Mouse (Mus musculus) liver, postnatal 0 days (tissue): ENCODE results near the gene Hyal1. TPM values are rescaled to one million over a fixed set of nuclear protein-coding genes. Genes with fewer than 3 reads are reported as not detected.
"Not testable (repeated sequence)": the region's sequence is repeated elsewhere in the genome, so short reads cannot be mapped to it uniquely, and the experiment has no call there.

Experiments used
- ATAC-seq: fragments of 200-750 bp; cut with Nextera tagmentation; 2 replicates; pipeline ENCODE4 v1.8.0; 2017; ENCODE audit warnings: mild to moderate bottlenecking, moderate library complexity
- DNase-seq: peaks from one replicate; pipeline ENCODE4 v3.0.0-alpha.2; 2016
- H3K27ac ChIP-seq: fragments of 300-500 bp; sonication (generic); 2 replicates; pipeline ENCODE4 v1.5.1; 2014; ENCODE audit warnings: antibody characterized with exemption, moderate library complexity, mild to moderate bottlenecking, low read depth
- H3K27me3 ChIP-seq: fragments of 300-500 bp; sonication (generic); 2 replicates; pipeline ENCODE4 v1.6.1; 2014; ENCODE audit warnings: low read length, control low read depth, mixed read lengths; ENCODE audit not compliant: insufficient read depth
- H3K36me3 ChIP-seq: fragments of 300-500 bp; sonication (generic); replicated peaks from 2 replicates; pipeline ENCODE4 v1.6.1; 2014; ENCODE audit warnings: mild to moderate bottlenecking, control low read depth, low read length, moderate library complexity, mixed read lengths; ENCODE audit not compliant: insufficient read depth
- H3K4me1 ChIP-seq: fragments of 300-500 bp; sonication (generic); 2 replicates; pipeline ENCODE4 v1.6.1; 2014; ENCODE audit warnings: antibody characterized with exemption, mild to moderate bottlenecking, control low read depth; ENCODE audit not compliant: insufficient read depth
- H3K4me2 ChIP-seq: fragments of 300-500 bp; sonication (generic); 2 replicates; pipeline ENCODE4 v1.6.1; 2014; ENCODE audit warnings: low read depth, mild to moderate bottlenecking, low read length, moderate library complexity, mixed read lengths
- H3K4me3 ChIP-seq: fragments of 300-500 bp; sonication (generic); 2 replicates; pipeline ENCODE4 v1.5.1; 2014; ENCODE audit warnings: low read depth, low read length
- H3K9ac ChIP-seq: fragments of 300-500 bp; sonication (generic); replicated peaks from 2 replicates; pipeline ENCODE4 v1.6.1; 2014; ENCODE audit warnings: mild to moderate bottlenecking, moderate library complexity
- H3K9me3 ChIP-seq: fragments of 300-500 bp; sonication (generic); 2 replicates; pipeline ENCODE4 v1.6.1; 2016; ENCODE audit warnings: mild to moderate bottlenecking, control low read depth, low read length, mixed read lengths
- CTCF ChIP-seq: sonication (generic); IDR thresholded peaks from 2 replicates; pipeline ENCODE4 v1.5.1; 2016; ENCODE audit warnings: antibody characterized with exemption, low read depth
- EP300 ChIP-seq: IDR thresholded peaks from 2 replicates; pipeline ENCODE4 v1.6.1; 2016; ENCODE audit warnings: antibody characterized with exemption, low read depth, mild to moderate bottlenecking
- WGBS: fragments of 180-500 bp; shearing (Covaris S2); extraction: QIAGEN DNeasy Blood & Tissue Kit; methylation state at CpG from one replicate; pipeline ENCODE4 v1.1.7; 2014; ENCODE audit not compliant: insufficient replicate concordance; 5-methylcytosine and 5-hydroxymethylcytosine counted together
- polyA plus RNA-seq: library from polyadenylated mRNA; unstranded; fragments of >200 nt; fragmentation: Nextera tagmentation; extraction: Ambion mirVana; gene quantifications from 2 replicates; pipeline ENCODE4 v1.2.1, GENCODE M21; 2015

Hyal1 gene
- polyA plus RNA-seq, 1 experiment from 2014 or later: 3.3 TPM

DNA sequence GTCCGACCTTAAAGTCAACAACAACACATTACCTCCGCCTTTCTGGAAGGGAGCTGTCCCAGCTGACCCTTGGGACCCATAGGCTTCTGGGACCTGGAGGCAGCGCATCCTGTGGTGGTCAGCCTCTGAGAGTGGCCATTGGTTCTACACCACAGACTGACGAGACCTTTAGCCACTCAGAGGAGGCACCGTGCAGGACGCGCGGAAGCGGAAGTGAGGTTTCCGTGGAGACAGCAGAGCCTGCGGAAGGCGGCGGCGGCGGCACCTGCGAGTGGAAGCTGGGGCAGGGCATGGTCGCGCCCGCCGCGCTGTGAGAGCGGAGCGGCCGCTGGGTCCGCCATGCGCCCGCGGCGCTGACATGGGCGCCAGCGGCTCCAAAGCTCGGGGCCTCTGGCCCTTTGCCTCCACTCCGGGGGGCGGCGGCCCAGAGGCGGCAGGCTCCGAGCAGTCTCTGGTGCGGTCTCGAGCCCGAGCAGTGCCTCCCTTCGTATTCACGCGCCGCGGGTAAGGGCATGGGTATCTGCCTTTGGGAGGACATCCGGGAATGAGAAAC, 13.6 kb upstream of the Hyal1 start, which contains the start of gene Tusc2:
Gene Tusc2 (plus strand): TSS at position 227 of the 553 bp plus-strand sequence.
- no peaks in the 10 kb centered on the region for H3K27me3 ChIP-seq
- H3K27ac ChIP-seq: peak within 1 kb of the TSS; percentile 84
- H3K4me2 ChIP-seq: peak within 1 kb of the TSS; percentile 97
- TF ChIP-seq EP300 (no peak), CTCF (no peak)
- peak; percentile 95 for DNase-seq
- peak within 1 kb of the TSS; percentile 94 for H3K9ac ChIP-seq
- H3K36me3 ChIP-seq: peaks cover 54% of the 10 kb centered on the region
- WGBS: 0% methylated on average over 44 of the region's 46 CpGs
- ATAC-seq: peak; percentile 94
- H3K4me1 ChIP-seq: peaks cover 45% of the 10 kb centered on the region
- H3K4me3 ChIP-seq: peak within 1 kb of the TSS; percentile 97
- no peaks in the 10 kb centered on the region for H3K9me3 ChIP-seq

DNA sequence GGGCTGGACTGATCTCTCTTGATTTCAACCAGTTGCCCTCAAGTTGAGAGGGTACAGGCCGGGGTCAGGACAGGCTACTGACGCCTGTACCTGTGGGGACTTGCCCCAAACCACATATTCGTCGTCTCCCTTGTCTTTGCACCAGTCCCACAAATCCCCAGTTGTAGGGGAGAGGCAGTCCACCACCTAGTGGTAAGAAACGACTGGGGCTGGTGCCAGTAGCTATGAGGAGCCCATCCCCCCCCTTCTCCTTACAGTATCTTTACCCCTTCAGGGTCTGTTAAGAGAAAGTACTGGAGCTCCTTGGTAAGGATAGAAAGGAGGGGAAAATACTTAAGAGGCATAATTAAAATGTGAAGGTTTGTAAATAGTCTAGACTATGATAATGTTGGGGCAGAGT, 11.2 kb upstream of the Hyal1 start:
- ATAC-seq, H3K9me3 ChIP-seq, H3K4me3 ChIP-seq, H3K27me3 ChIP-seq, DNase-seq, H3K4me2 ChIP-seq: not testable (repeated sequence)
- peaks cover 30% of the 10 kb centered on the region for H3K36me3 ChIP-seq
- WGBS: 50% methylated on average over 5 of the region's 5 CpGs
- TF ChIP-seq CTCF: peak; percentile 46
- peaks cover 57% of the 10 kb centered on the region for H3K4me1 ChIP-seq
- H3K27ac ChIP-seq: peak overlapping the region; percentile 87; the same call in 1 of the 2 replicates
- H3K9ac ChIP-seq: peak overlapping the region; percentile 26; the same call in 1 of the 2 replicates

DNA sequence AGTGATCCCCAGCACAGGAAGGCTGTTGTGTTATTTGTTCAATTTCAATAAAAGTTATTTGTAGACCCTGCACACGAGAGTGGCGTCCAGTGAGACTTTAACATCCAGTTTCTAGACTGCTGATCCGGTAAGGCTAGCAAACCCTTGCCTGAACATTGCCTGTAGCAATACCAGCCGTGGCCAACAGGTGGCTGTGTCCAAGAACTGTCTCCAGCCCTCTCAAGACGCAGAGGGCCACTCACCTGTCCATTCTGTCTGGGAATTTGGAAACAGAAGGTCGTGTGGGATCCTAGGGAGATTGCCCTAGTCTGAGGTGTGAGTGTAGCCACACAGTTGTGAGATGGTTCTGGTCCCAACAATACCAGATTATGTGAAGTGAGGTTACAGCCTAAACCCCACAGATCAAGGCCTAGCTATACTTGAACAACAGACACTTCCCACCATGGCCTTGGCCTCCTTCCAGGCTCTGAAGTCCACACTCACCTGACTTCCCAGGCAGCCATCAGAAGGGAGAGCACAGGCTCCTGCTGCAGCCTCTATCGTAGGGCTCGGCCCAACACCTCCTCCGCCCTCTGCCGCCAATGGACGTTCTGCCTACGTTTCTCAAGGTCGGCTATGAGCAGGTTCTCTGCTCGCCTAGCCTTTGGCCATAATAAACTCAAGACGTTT, 10.6 kb upstream of the Hyal1 start:
- no peak for ATAC-seq
- WGBS: 47% methylated on average over 15 of the region's 15 CpGs
- no peaks in the 10 kb centered on the region for H3K9me3 ChIP-seq
- H3K27me3 ChIP-seq: no peaks in the 10 kb centered on the region
- TF ChIP-seq EP300 (no peak), CTCF (peak; percentile 95)
- H3K9ac ChIP-seq: peak overlapping the region; percentile 26; the same call in 1 of the 2 replicates
- no peak overlapping the region for H3K4me3 ChIP-seq
- H3K4me2 ChIP-seq: peak overlapping the region; percentile 90
- H3K36me3 ChIP-seq: peaks cover 24% of the 10 kb centered on the region
- peak; percentile 89 for DNase-seq
- peak overlapping the region; percentile 87 for H3K27ac ChIP-seq
- H3K4me1 ChIP-seq: peaks cover 63% of the 10 kb centered on the region

- no peaks in the 10 kb centered on the region for H3K9me3 ChIP-seq
- H3K4me2 ChIP-seq: peak overlapping the region; percentile 90
- TF ChIP-seq CTCF: no peak
- 0 out of 2 replicates have a peak, but pooled peaks have one; percentile 16 for TF ChIP-seq EP300
- no peak for ATAC-seq
- H3K4me3 ChIP-seq: 0 out of 2 replicates have a peak overlapping the region, but pooled peaks have one; percentile 94
- peak overlapping the region; percentile 86; the same call in 1 of the 2 replicates for H3K9ac ChIP-seq
- DNase-seq: no peak
- H3K4me1 ChIP-seq: peaks cover 70% of the 10 kb centered on the region
- WGBS: 39% methylated on average over 3 of the region's 3 CpGs
- peaks cover 17% of the 10 kb centered on the region for H3K36me3 ChIP-seq
- no peaks in the 10 kb centered on the region for H3K27me3 ChIP-seq
- peak overlapping the region; percentile 87 for H3K27ac ChIP-seq
Observed at GRCm38 (mm10) chr9:107566855-107567254, 9.9 kb upstream of the Hyal1 start.

- H3K36me3 ChIP-seq: peaks cover 18% of the 10 kb centered on the region
- H3K27me3 ChIP-seq: no peaks in the 10 kb centered on the region
- TF ChIP-seq EP300: peak; percentile 42; the same call in 1 of the 2 replicates
- TF ChIP-seq CTCF: no peak
- H3K4me3 ChIP-seq: peak within 1 kb of the TSS; percentile 94
- H3K27ac ChIP-seq: peak within 1 kb of the TSS; percentile 87
- no peaks in the 10 kb centered on the region for H3K9me3 ChIP-seq
- peaks cover 74% of the 10 kb centered on the region for H3K4me1 ChIP-seq
- ATAC-seq: no peak
- 36% methylated on average over 18 of the region's 18 CpGs for WGBS
- peak; percentile 64 for DNase-seq
- peak within 1 kb of the TSS; percentile 90 for H3K4me2 ChIP-seq
- H3K9ac ChIP-seq: peak within 1 kb of the TSS; percentile 86
Observed at GRCm38 (mm10) chr9:107567702-107568319, 8.9 kb upstream of the Hyal1 start, which contains the start of gene Hyal2. TSS of gene Hyal2 (plus strand) at chr9:107567945.
